Mouse (Mus musculus): ENCODE measurements around the gene Siglec1. TPM values are rescaled to one million over a fixed set of nuclear protein-coding genes. Genes with fewer than 3 reads are reported as not detected.
"Not testable (repeated sequence)": the region's sequence is repeated elsewhere in the genome, so short reads cannot be mapped to it uniquely, and the experiment has no call there.

The Siglec1 gene
- polyA plus RNA-seq, 1 experiment from 2014 or later: 0.22 TPM

DNA sequence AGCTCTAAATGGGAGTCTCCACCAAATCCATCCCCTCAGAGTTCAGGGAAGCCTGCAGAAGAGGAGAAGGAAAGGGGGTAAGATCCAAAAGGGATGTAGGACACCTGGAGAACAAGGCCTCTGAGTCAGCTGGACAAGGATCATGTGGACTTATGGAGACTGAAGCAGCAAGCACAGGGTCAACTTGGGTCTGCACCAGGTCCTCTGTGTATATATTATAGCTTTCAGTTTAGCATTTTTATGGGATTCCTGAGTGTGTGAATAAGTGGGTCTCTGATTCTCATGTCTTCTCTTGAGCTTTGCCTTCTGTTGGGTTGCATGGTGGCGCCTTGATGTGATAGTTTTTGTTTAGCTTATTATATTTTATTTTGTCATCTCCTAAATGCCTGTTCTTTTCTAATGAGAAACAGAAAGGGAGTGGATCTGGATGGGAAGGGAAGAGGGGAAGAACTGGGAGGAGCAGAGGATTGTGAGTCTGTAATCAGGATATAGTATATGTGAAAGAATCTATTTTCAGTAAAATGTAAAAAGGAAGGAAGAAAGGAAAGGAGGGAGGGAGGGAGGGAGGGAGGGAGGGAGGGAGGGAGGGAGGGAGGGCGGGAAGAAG is 32.5 kb upstream of the Siglec1 start:
- H3K9ac ChIP-seq (replicated peaks; ENCODE audit: low read depth, low read length): no peak overlapping the region
- H3K36me3 ChIP-seq (ENCODE audit: control insufficient read depth, insufficient read depth, low read length): no peaks in the 10 kb centered on the region
- H3K4me2 ChIP-seq (replicated peaks; ENCODE audit: low read depth, low read length): no peak overlapping the region
- WGBS: 57% methylated on average over 2 of the region's 2 CpGs
- H3K27ac ChIP-seq (ENCODE audit: low read length): peak overlapping the region; percentile 58; the same call in 1 of the 2 replicates
- H3K4me1 ChIP-seq (ENCODE audit: control insufficient read depth, insufficient read depth, low read length): no peaks in the 10 kb centered on the region; the same call in 1 of the 2 replicates
- H3K9me3 ChIP-seq (ENCODE audit: control insufficient read depth, low read depth, low read length): no peaks in the 10 kb centered on the region
- no peaks in the 10 kb centered on the region for H3K27me3 ChIP-seq (ENCODE audit: control insufficient read depth, insufficient read depth, low read length)
- peak; percentile 85 for ATAC-seq (ENCODE audit: insufficient number of reproducible peaks, insufficient read depth, low FRiP score, low read depth)
- no peak overlapping the region for H3K4me3 ChIP-seq (ENCODE audit: low read depth, low read length)

- H3K9me3 ChIP-seq (ENCODE audit: control insufficient read depth, low read depth, low read length): no peaks in the 10 kb centered on the region
- no peak overlapping the region for H3K4me2 ChIP-seq (replicated peaks; ENCODE audit: low read depth, low read length)
- H3K9ac ChIP-seq (replicated peaks; ENCODE audit: low read depth, low read length): no peak overlapping the region
- no peaks in the 10 kb centered on the region for H3K4me1 ChIP-seq (ENCODE audit: control insufficient read depth, insufficient read depth, low read length)
- H3K36me3 ChIP-seq (ENCODE audit: control insufficient read depth, insufficient read depth, low read length): no peaks in the 10 kb centered on the region
- H3K27me3 ChIP-seq (ENCODE audit: control insufficient read depth, insufficient read depth, low read length): no peaks in the 10 kb centered on the region
- no peak overlapping the region for H3K4me3 ChIP-seq (ENCODE audit: low read depth, low read length)
- H3K27ac ChIP-seq (ENCODE audit: low read length): no peak overlapping the region
- no peak for ATAC-seq (ENCODE audit: insufficient number of reproducible peaks, insufficient read depth, low FRiP score, low read depth)
- 92% methylated on average over 5 of the region's 5 CpGs for WGBS
Measured at GRCm38 (mm10) chr2:131105989-131106388, 19.4 kb upstream of the Siglec1 start.

DNA sequence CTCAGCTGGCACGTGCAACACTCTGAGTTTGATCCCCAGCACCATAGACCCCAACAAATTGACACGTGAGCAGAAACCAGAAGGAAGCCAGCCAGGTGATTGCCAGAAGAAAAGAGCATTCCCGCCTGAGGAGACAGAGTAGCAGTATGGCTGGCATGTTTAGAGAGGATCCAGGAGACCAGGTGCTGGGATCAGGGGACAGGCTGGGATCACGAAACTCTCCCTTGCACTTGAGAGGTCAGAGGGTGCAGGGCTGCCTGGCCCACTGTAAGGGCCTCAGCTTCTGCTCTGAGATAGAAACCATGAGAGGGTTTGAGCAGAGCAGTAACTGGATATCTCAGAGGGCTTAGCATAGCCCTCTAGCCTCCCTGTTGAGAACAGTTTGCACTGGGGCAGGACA is 18.5 kb upstream of the Siglec1 start:
- H3K4me2 ChIP-seq (replicated peaks; ENCODE audit: low read depth, low read length); H3K27ac ChIP-seq (ENCODE audit: low read length); H3K9ac ChIP-seq (replicated peaks; ENCODE audit: low read depth, low read length); H3K4me1 ChIP-seq (ENCODE audit: control insufficient read depth, insufficient read depth, low read length); H3K9me3 ChIP-seq (ENCODE audit: control insufficient read depth, low read depth, low read length); H3K4me3 ChIP-seq (ENCODE audit: low read depth, low read length); H3K36me3 ChIP-seq (ENCODE audit: control insufficient read depth, insufficient read depth, low read length); H3K27me3 ChIP-seq (ENCODE audit: control insufficient read depth, insufficient read depth, low read length); ATAC-seq (ENCODE audit: insufficient number of reproducible peaks, insufficient read depth, low FRiP score, low read depth): not testable (repeated sequence)
- WGBS: 66% methylated on average over 4 of the region's 4 CpGs

DNA sequence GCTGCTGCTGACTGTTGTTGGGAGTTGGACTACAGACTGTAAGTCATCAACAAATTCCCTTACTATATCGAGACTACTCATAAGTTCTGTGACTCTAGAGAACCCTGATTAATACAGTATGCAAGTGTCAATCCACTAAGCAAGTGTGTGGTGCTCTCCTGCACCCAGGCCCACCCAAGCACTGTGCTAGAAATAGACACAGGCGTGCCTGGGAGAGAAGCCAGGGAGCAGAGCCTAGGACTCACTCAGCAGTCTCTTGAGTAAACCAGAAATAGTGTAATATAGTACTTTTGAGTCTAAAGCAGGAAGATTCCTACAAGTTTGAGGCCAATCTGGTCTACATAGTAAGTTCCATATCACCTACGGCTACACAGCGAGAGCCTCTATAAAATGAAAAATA is 17.5 kb upstream of the Siglec1 start:
- no peaks in the 10 kb centered on the region for H3K36me3 ChIP-seq (ENCODE audit: control insufficient read depth, insufficient read depth, low read length)
- H3K27me3 ChIP-seq (ENCODE audit: control insufficient read depth, insufficient read depth, low read length): no peaks in the 10 kb centered on the region
- no peak for ATAC-seq (ENCODE audit: insufficient number of reproducible peaks, insufficient read depth, low FRiP score, low read depth)
- no peak overlapping the region for H3K27ac ChIP-seq (ENCODE audit: low read length)
- no peak overlapping the region for H3K4me3 ChIP-seq (ENCODE audit: low read depth, low read length)
- WGBS: 82% methylated on average over 4 of the region's 4 CpGs
- no peak overlapping the region for H3K9ac ChIP-seq (replicated peaks; ENCODE audit: low read depth, low read length)
- H3K4me1 ChIP-seq (ENCODE audit: control insufficient read depth, insufficient read depth, low read length): no peaks in the 10 kb centered on the region
- H3K4me2 ChIP-seq (replicated peaks; ENCODE audit: low read depth, low read length): no peak overlapping the region
- no peaks in the 10 kb centered on the region for H3K9me3 ChIP-seq (ENCODE audit: control insufficient read depth, low read depth, low read length)

DNA sequence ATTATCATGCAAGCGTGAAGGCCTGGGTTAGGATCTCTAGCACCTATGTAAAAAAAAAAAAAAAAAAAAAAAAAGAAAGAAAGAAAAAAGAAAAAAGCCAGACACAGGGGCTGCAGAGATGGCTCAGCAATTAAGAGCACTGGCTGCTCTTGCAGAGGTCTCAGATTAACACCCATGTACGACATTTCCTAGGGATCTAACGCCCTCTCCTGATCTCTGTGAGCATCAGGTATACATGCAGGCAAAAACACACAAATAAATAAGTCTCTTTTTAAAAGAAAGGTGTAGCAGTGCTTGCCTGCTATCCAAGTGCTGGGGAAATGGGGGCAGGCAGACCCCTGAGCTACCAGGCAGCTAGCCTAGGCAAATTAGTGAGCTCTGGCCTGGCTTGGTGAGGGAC is 15.0 kb upstream of the Siglec1 start:
- H3K36me3 ChIP-seq (ENCODE audit: control insufficient read depth, insufficient read depth, low read length): no peaks in the 10 kb centered on the region
- no peaks in the 10 kb centered on the region for H3K9me3 ChIP-seq (ENCODE audit: control insufficient read depth, low read depth, low read length)
- H3K4me2 ChIP-seq (replicated peaks; ENCODE audit: low read depth, low read length): no peak overlapping the region
- no peak for ATAC-seq (ENCODE audit: insufficient number of reproducible peaks, insufficient read depth, low FRiP score, low read depth)
- H3K27me3 ChIP-seq (ENCODE audit: control insufficient read depth, insufficient read depth, low read length): no peaks in the 10 kb centered on the region
- WGBS: 76% methylated on average over 3 of the region's 3 CpGs
- H3K4me1 ChIP-seq (ENCODE audit: control insufficient read depth, insufficient read depth, low read length): no peaks in the 10 kb centered on the region
- H3K9ac ChIP-seq (replicated peaks; ENCODE audit: low read depth, low read length): no peak overlapping the region
- H3K27ac ChIP-seq (ENCODE audit: low read length): no peak overlapping the region
- no peak overlapping the region for H3K4me3 ChIP-seq (ENCODE audit: low read depth, low read length)

- Histone ChIP-seq H3K27ac (ENCODE audit: low read length) (peak overlapping the region; percentile 90), H3K27me3 (ENCODE audit: control insufficient read depth, insufficient read depth, low read length) (no peaks in the 10 kb centered on the region), H3K36me3 (ENCODE audit: control insufficient read depth, insufficient read depth, low read length) (no peaks in the 10 kb centered on the region), H3K9ac (replicated peaks; ENCODE audit: low read depth, low read length) (no peak overlapping the region), H3K4me2 (replicated peaks; ENCODE audit: low read depth, low read length) (no peak overlapping the region), H3K4me3 (ENCODE audit: low read depth, low read length) (no peak overlapping the region), H3K4me1 (ENCODE audit: control insufficient read depth, insufficient read depth, low read length) (no peaks in the 10 kb centered on the region), H3K9me3 (ENCODE audit: control insufficient read depth, low read depth, low read length) (no peaks in the 10 kb centered on the region)
- ATAC-seq (ENCODE audit: insufficient number of reproducible peaks, insufficient read depth, low FRiP score, low read depth): no peak
- 89% methylated on average over 4 of the region's 4 CpGs for WGBS
Measured at GRCm38 (mm10) chr2:131097087-131097486, 10.5 kb upstream of the Siglec1 start.

DNA sequence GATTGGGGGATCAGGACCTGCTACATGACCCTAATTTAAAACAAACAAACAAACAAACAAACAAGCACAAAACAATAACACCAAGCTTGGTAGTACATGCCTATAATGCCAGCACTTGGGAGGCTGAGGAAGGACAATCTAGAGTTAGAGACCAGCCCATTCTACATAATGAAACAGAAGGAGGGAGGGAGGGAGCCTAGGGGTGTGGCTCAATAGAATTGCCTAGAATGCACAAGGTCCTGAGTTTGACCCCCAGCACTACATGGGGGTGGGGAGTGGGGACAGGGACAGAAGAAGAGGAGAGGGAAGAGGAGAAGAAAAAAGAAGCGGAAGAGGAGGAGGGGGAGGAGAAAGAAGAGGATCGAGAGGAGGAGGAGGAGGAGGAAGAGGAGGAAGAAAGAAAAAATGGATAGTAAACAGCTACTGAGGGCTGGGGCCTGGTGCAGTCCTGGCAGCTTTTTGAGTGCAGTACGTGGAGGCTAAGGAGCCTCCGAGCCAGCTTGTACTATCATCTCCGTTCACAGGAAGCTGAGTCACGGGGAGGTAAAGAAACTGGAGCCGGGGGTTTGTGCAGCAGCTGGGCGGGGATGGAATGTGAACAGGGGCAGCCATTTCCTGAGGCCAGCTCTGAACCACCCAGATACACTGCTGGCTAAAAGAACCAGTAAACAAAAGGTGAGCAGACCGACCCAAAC is 9.7 kb upstream of the Siglec1 start:
- Histone ChIP-seq H3K27me3 (ENCODE audit: control insufficient read depth, insufficient read depth, low read length) (no peaks in the 10 kb centered on the region), H3K4me3 (ENCODE audit: low read depth, low read length) (no peak overlapping the region), H3K27ac (ENCODE audit: low read length) (peak overlapping the region; percentile 90)

GRCm38 (mm10) chr2:131094823-131095222 is 8.3 kb upstream of the Siglec1 start:
- Histone ChIP-seq H3K36me3 (ENCODE audit: control insufficient read depth, insufficient read depth, low read length) (no peaks in the 10 kb centered on the region), H3K9me3 (ENCODE audit: control insufficient read depth, low read depth, low read length) (no peaks in the 10 kb centered on the region), H3K4me2 (replicated peaks; ENCODE audit: low read depth, low read length) (no peak overlapping the region), H3K4me3 (ENCODE audit: low read depth, low read length) (no peak overlapping the region), H3K27ac (ENCODE audit: low read length) (no peak overlapping the region), H3K9ac (replicated peaks; ENCODE audit: low read depth, low read length) (no peak overlapping the region), H3K27me3 (ENCODE audit: control insufficient read depth, insufficient read depth, low read length) (no peaks in the 10 kb centered on the region), H3K4me1 (ENCODE audit: control insufficient read depth, insufficient read depth, low read length) (no peaks in the 10 kb centered on the region)
- ATAC-seq (ENCODE audit: insufficient number of reproducible peaks, insufficient read depth, low FRiP score, low read depth): no peak
- WGBS: 0% methylated on average over 1 of the region's 1 CpGs

More for the DNA sequence above, 9.7 kb upstream of the Siglec1 start:
- 4% methylated on average over 9 of the region's 9 CpGs for WGBS
- peak; percentile 87 for ATAC-seq (ENCODE audit: insufficient number of reproducible peaks, insufficient read depth, low FRiP score, low read depth)
- Histone ChIP-seq H3K9me3 (ENCODE audit: control insufficient read depth, low read depth, low read length) (no peaks in the 10 kb centered on the region), H3K9ac (replicated peaks; ENCODE audit: low read depth, low read length) (no peak overlapping the region), H3K4me2 (replicated peaks; ENCODE audit: low read depth, low read length) (peak overlapping the region; percentile 0; the same call in 1 of the 2 replicates), H3K36me3 (ENCODE audit: control insufficient read depth, insufficient read depth, low read length) (no peaks in the 10 kb centered on the region), H3K4me1 (ENCODE audit: control insufficient read depth, insufficient read depth, low read length) (no peaks in the 10 kb centered on the region)

Measured in stomach, embryonic 14.5 days (tissue).